Mouse (Mus musculus) CH12.LX (cell line): ENCODE data around the gene Stom. TPM values are rescaled to one million over a fixed set of nuclear protein-coding genes. Genes with fewer than 3 reads are reported as not detected.

Experiments used
- DNase-seq: peaks from one replicate; pipeline ENCODE4 v3.0.0-alpha.2; 2013; ENCODE audit errors: extremely low read depth
- H3K27ac ChIP-seq: 2 replicates; pipeline ENCODE4 v1.5.1; 2012; ENCODE audit warnings: low read depth, mild to moderate bottlenecking, control low read depth, moderate library complexity; ENCODE audit not compliant: insufficient read depth
- H3K27me3 ChIP-seq: replicated peaks from 2 replicates; pipeline ENCODE3; 2012; ENCODE audit warnings: inconsistent platforms
- H3K36me3 ChIP-seq, 2 experiments: replicated peaks in 1 of 2; 2 replicates each; pipeline versions ENCODE3 to v1.6.1; 2012; ENCODE audit warnings: inconsistent platforms in 1 of 2, low read length in 1 of 2, mild to moderate bottlenecking in 1 of 2, mixed read lengths in 1 of 2, moderate library complexity in 1 of 2; ENCODE audit not compliant: control insufficient read depth in 1 of 2, insufficient read depth in 1 of 2
- H3K4me1 ChIP-seq, 2 experiments: 2 replicates each; pipeline ENCODE4 v1.6.1; 2012; ENCODE audit warnings: inconsistent platforms in 1 of 2, moderate library complexity in 1 of 2; ENCODE audit not compliant: insufficient read depth in 2 of 2, control insufficient read depth in 1 of 2
- H3K4me2 ChIP-seq: 2 replicates; pipeline ENCODE4 v1.6.1; 2012; ENCODE audit warnings: low read depth, mild to moderate bottlenecking, control low read depth; ENCODE audit not compliant: poor library complexity, insufficient read depth, severe bottlenecking
- H3K4me3 ChIP-seq, 3 experiments: fragments of 150-350 bp in 1 of 3; sonication (generic) in 1 of 3; replicated peaks in 1 of 3; 2 replicates each; pipeline versions ENCODE3 to v1.5.1; 2011 to 2012; ENCODE audit warnings: low read depth in 2 of 3, low read length in 2 of 3, mild to moderate bottlenecking in 2 of 3, moderate library complexity in 2 of 3, control low read depth in 1 of 3, improper control_type of control experiment in 1 of 3, inconsistent platforms in 1 of 3, mixed read lengths in 1 of 3; ENCODE audit not compliant: poor library complexity in 1 of 3
- H3K79me2 ChIP-seq: replicated peaks from 2 replicates; pipeline ENCODE4 v1.6.1; 2012; ENCODE audit warnings: mild to moderate bottlenecking, moderate library complexity; ENCODE audit not compliant: control insufficient read depth, poor library complexity, insufficient read depth, severe bottlenecking; ENCODE audit errors: extremely low read depth
- H3K9ac ChIP-seq: 2 replicates; pipeline ENCODE4 v1.6.1; 2012; ENCODE audit warnings: low read depth, mild to moderate bottlenecking, control low read depth, moderate library complexity; ENCODE audit not compliant: insufficient read depth
- H3K9me3 ChIP-seq: replicated peaks from 2 replicates; pipeline ENCODE3; 2012; ENCODE audit warnings: low read length, inconsistent platforms, mixed read lengths
- CHD1 ChIP-seq: IDR thresholded peaks from 2 replicates; pipeline ENCODE4 v1.6.1; 2012; ENCODE audit warnings: low read depth, low read length, improper control_type of control experiment, inconsistent platforms
- CHD2 ChIP-seq: IDR thresholded peaks from 2 replicates; pipeline ENCODE4 v1.6.1; 2011; ENCODE audit warnings: low read length, improper control_type of control experiment
- E2F4 ChIP-seq: IDR thresholded peaks from 2 replicates; pipeline ENCODE4 v1.6.1; 2011; ENCODE audit warnings: low read depth, low read length, improper control_type of control experiment; ENCODE audit not compliant: insufficient replicate concordance
- ELF1 ChIP-seq: IDR thresholded peaks from 2 replicates; pipeline ENCODE4 v1.6.1; 2014; ENCODE audit warnings: low read depth, mild to moderate bottlenecking, inconsistent platforms, low read length, improper control_type of control experiment
- ETS1 ChIP-seq: conservative IDR thresholded peaks from 2 replicates; pipeline ENCODE4 v1.6.1; 2012; ENCODE audit warnings: low read depth, mild to moderate bottlenecking, inconsistent platforms, low read length, improper control_type of control experiment, moderate library complexity
- GABPA ChIP-seq: IDR thresholded peaks from 2 replicates; pipeline ENCODE4 v1.6.1; 2012; ENCODE audit warnings: low read depth, low read length, improper control_type of control experiment, inconsistent platforms; ENCODE audit not compliant: insufficient replicate concordance
- JUN ChIP-seq: IDR thresholded peaks from 2 replicates; pipeline ENCODE4 v1.6.1; 2011; ENCODE audit warnings: low read depth, mild to moderate bottlenecking, low read length, improper control_type of control experiment, moderate library complexity; ENCODE audit not compliant: insufficient read depth
- JUND ChIP-seq: conservative IDR thresholded peaks from 2 replicates; pipeline ENCODE4 v1.6.1; 2011; ENCODE audit warnings: low read depth, low read length, improper control_type of control experiment
- KAT2A ChIP-seq: IDR thresholded peaks from 2 replicates; pipeline ENCODE4 v1.6.1; 2012; ENCODE audit warnings: low read length, improper control_type of control experiment, inconsistent platforms; ENCODE audit not compliant: insufficient replicate concordance
- MAFK ChIP-seq: IDR thresholded peaks from 2 replicates; pipeline ENCODE4 v1.6.1; 2011; ENCODE audit warnings: low read length, improper control_type of control experiment; ENCODE audit not compliant: insufficient replicate concordance
- MAX ChIP-seq: IDR thresholded peaks from 2 replicates; pipeline ENCODE4 v1.6.1; 2011; ENCODE audit warnings: low read length, improper control_type of control experiment
- MAZ ChIP-seq: IDR thresholded peaks from 2 replicates; pipeline ENCODE4 v1.6.1; 2012; ENCODE audit warnings: low read depth, mild to moderate bottlenecking, inconsistent platforms, low read length, improper control_type of control experiment, moderate library complexity
- MEF2A ChIP-seq: IDR thresholded peaks from 2 replicates; pipeline ENCODE4 v1.6.1; 2014; ENCODE audit warnings: low read depth, mild to moderate bottlenecking, inconsistent platforms, low read length, improper control_type of control experiment, borderline replicate concordance
- MXI1 ChIP-seq: IDR thresholded peaks from 2 replicates; pipeline ENCODE4 v1.6.1; 2011; ENCODE audit warnings: mild to moderate bottlenecking, low read depth, low read length, improper control_type of control experiment
- MYC ChIP-seq: IDR thresholded peaks from 2 replicates; pipeline ENCODE4 v1.6.1; 2011; ENCODE audit warnings: low read depth, mild to moderate bottlenecking, improper control_type of control experiment, low read length
- NELFE ChIP-seq: IDR thresholded peaks from 2 replicates; pipeline ENCODE4 v1.6.1; 2011; ENCODE audit warnings: low read depth, low read length, improper control_type of control experiment
- NRF1 ChIP-seq: IDR thresholded peaks from 2 replicates; pipeline ENCODE4 v1.6.1; 2014; ENCODE audit warnings: low read depth, mild to moderate bottlenecking, inconsistent platforms, low read length, improper control_type of control experiment, moderate library complexity
- PAX5 ChIP-seq: IDR thresholded peaks from 2 replicates; pipeline ENCODE4 v1.6.1; 2012; ENCODE audit warnings: low read length, inconsistent platforms, mixed read lengths
- POLR2A ChIP-seq: IDR thresholded peaks from 2 replicates; pipeline ENCODE4 v1.6.1; 2011; ENCODE audit warnings: low read depth, mild to moderate bottlenecking, improper control_type of control experiment, low read length
- POLR2AphosphoS2 ChIP-seq: IDR thresholded peaks from 2 replicates; pipeline ENCODE4 v1.6.1; 2011; ENCODE audit warnings: low read depth, low read length, improper control_type of control experiment
- RCOR1 ChIP-seq: conservative IDR thresholded peaks from 2 replicates; pipeline ENCODE4 v1.6.1; 2012; ENCODE audit warnings: low read depth, mild to moderate bottlenecking, inconsistent platforms, low read length, improper control_type of control experiment
- SIN3A ChIP-seq: IDR thresholded peaks from 2 replicates; pipeline ENCODE4 v1.6.1; 2012; ENCODE audit warnings: low read length, improper control_type of control experiment, inconsistent platforms
- TBP ChIP-seq: conservative IDR thresholded peaks from 2 replicates; pipeline ENCODE4 v1.6.1; 2011; ENCODE audit warnings: low read depth, low read length, improper control_type of control experiment
- TCF12 ChIP-seq: IDR thresholded peaks from 2 replicates; pipeline ENCODE4 v1.6.1; 2014; ENCODE audit warnings: low read depth, mild to moderate bottlenecking, inconsistent platforms, low read length, improper control_type of control experiment
- UBTF ChIP-seq: IDR thresholded peaks from 2 replicates; pipeline ENCODE4 v1.6.1; 2012; ENCODE audit warnings: low read depth, mild to moderate bottlenecking, inconsistent platforms, low read length, improper control_type of control experiment, moderate library complexity
- USF1 ChIP-seq: IDR thresholded peaks from 2 replicates; pipeline ENCODE4 v1.6.1; 2014; ENCODE audit warnings: low read depth, mild to moderate bottlenecking, inconsistent platforms, low read length, improper control_type of control experiment
- ZC3H11A ChIP-seq: IDR thresholded peaks from 2 replicates; pipeline ENCODE4 v1.6.1; 2012; ENCODE audit warnings: low read depth, mild to moderate bottlenecking, inconsistent platforms, low read length, improper control_type of control experiment
- ZMIZ1 ChIP-seq: IDR thresholded peaks from 2 replicates; pipeline ENCODE4 v1.6.1; 2012; ENCODE audit warnings: low read depth, mild to moderate bottlenecking, inconsistent platforms, low read length, improper control_type of control experiment
- ZNF384 ChIP-seq: IDR thresholded peaks from 2 replicates; pipeline ENCODE4 v1.6.1; 2012; ENCODE audit warnings: low read depth, low read length, improper control_type of control experiment, inconsistent platforms
- dilution Hi-C: fragments of 300-500 bp; cut with MboI; formaldehyde crosslinking; loops from 2 replicates; pipeline ENCODE4 v1.14.3; 2020; ENCODE audit warnings: low sequenced_read_pairs; ENCODE audit not compliant: extremely low pct_unique_long_range_greater_than_20kb, extremely low pct_ligation_motif_present
- in situ Hi-C: fragments of 300-500 bp; cut with MboI; formaldehyde crosslinking; loops from 3 replicates; pipeline ENCODE4 v1.14.3; 2019; ENCODE audit warnings: low sequenced_read_pairs, low pct_ligation_motif_present, low pct_unique_long_range_greater_than_20kb, mixed read lengths
- polyA plus RNA-seq: library from polyadenylated mRNA; unstranded; fragments of >175 nt; gene quantifications from 2 replicates; pipeline ENCODE4 v1.2.1, GENCODE M21; 2012; ENCODE audit warnings: low read depth; ENCODE audit not compliant: insufficient read length
- total RNA-seq, 2 experiments: library from RNA; depleted of rRNA; stranded (reverse); fragments of 300-350 nt in 1 of 2; fragments of >200 nt in 1 of 2; gene quantifications; 2 replicates each; pipeline ENCODE4 v1.2.3; 2012 to 2014

Stom gene
- total and polyA plus RNA-seq, 3 experiments, result 4.3 to 6.3 (median 5.8) TPM

DNA sequence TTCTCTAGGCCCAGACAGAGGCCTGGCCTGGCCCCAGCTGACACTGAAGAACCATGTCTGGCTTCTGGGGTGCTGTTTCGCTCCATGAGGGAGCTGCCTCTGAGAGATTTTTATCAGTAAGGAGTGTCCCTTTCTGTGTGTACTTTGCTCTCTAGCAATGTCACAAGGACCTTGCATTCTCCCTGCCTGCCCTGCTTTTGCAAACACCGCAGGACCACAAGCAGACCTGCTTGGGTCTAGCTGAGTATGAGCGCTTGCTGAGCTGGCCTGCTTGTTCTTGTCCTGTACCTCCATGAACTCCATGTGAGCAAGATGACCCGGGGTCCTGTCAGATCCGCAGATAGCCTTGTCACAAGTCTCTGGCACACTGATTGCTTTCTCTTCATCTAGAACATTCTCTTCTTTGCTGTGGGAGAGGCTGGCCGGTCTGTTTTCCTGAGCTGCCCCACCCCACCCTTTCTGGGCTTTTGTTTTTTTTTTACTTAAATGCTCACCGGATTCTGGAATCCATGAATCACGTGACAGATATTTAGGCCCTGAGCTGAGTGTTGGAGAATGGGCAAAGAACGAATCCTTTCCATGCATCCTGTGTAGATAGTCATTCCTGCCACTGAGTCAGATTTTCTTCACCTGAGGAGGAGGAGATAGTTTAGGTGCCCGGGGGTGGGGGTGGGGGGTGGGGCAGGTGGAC is 68.8 kb downstream of the Stom start:
- DNase-seq, result no peak
- in situ Hi-C loops, result no loop called here
- dilution Hi-C loops, result no loop called here
- no peak overlapping the region for H3K4me2 ChIP-seq
- H3K27me3 ChIP-seq, result no peaks in the 10 kb centered on the region
- H3K79me2 ChIP-seq, result no peaks in the 10 kb centered on the region
- H3K9me3 ChIP-seq, result no peaks in the 10 kb centered on the region
- H3K27ac ChIP-seq, result no peak overlapping the region
- peaks cover 0 to 5% of the 10 kb centered on the region in 2 experiments for H3K36me3 ChIP-seq
- no peak overlapping the region for H3K4me3 ChIP-seq
- H3K4me1 ChIP-seq, result peaks cover 16 to 57% of the 10 kb centered on the region in 2 experiments
- TF ChIP-seq UBTF (no peak), SIN3A (no peak), CHD2 (no peak), POLR2AphosphoS2 (no peak), RCOR1 (no peak), ETS1 (no peak), USF1 (no peak), POLR2A (no peak), E2F4 (no peak), MAZ (no peak), CHD1 (no peak), ELF1 (no peak), MAX (no peak), ZNF384 (no peak), NRF1 (no peak), JUN (no peak), NELFE (no peak), ZC3H11A (no peak), MXI1 (no peak), KAT2A (no peak)
- no peak overlapping the region for H3K9ac ChIP-seq

DNA sequence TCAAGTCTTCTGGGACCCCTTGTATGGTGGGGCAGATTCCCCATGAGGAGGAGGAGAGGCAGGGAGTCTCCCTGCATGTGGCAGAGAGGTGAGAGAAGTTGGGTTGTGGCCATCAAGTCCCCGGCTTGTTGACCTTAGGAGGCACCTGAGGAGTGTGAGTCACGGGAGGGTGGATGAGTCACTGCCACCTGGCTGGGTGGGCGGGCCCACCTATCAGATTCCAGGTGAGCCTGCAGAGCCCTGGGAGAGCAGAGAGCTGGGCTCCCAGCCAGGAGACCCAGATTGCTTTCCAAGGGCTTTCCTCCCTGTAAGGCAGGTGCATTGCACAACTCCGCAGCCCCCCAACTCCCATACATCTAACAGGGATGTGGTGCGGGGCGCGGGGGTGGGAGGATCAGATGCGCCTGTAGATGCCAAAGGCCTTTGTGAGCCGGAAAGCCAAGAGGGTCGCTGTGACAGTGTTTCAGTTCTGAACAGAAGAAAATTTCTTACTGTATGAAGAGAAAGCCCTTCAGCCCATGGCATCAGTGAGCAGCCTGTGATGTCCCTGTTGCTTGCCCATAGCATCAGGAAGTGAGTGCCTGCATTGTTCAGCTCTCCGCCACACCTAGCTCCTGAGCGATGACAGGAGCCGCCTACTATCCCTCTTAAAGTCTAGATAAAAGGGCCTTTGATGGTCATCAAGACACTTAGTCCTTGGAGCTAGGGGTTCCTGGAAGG is 69.5 kb downstream of the Stom start:
- Histone ChIP-seq H3K9ac (no peak overlapping the region), H3K27me3 (no peaks in the 10 kb centered on the region)
- no peak for DNase-seq
- TF ChIP-seq MYC (no peak), MXI1 (no peak), CHD2 (no peak), NRF1 (no peak), POLR2A (no peak), TBP (no peak), ELF1 (no peak), ETS1 (no peak), PAX5 (no peak), ZMIZ1 (no peak), SIN3A (no peak), JUND (no peak), MAZ (no peak), MAX (no peak), MAFK (no peak), MEF2A (no peak), TCF12 (no peak), GABPA (no peak)
- TF ChIP-seq, all 38 proteins: peak for 0
- Histone ChIP-seq H3K79me2 (no peaks in the 10 kb centered on the region), H3K4me2 (no peak overlapping the region), H3K27ac (no peak overlapping the region), H3K36me3 (peaks cover 0 to 2% of the 10 kb centered on the region in 2 experiments), H3K9me3 (no peaks in the 10 kb centered on the region), H3K4me3 (no peak overlapping the region), H3K4me1 (peaks cover 16 to 60% of the 10 kb centered on the region in 2 experiments)
- in situ Hi-C loops, result no loop called here
- dilution Hi-C loops, result no loop called here
